Mouse (Mus musculus): ENCODE data around the gene Rbm4.

Gene Rbm4

DNA sequence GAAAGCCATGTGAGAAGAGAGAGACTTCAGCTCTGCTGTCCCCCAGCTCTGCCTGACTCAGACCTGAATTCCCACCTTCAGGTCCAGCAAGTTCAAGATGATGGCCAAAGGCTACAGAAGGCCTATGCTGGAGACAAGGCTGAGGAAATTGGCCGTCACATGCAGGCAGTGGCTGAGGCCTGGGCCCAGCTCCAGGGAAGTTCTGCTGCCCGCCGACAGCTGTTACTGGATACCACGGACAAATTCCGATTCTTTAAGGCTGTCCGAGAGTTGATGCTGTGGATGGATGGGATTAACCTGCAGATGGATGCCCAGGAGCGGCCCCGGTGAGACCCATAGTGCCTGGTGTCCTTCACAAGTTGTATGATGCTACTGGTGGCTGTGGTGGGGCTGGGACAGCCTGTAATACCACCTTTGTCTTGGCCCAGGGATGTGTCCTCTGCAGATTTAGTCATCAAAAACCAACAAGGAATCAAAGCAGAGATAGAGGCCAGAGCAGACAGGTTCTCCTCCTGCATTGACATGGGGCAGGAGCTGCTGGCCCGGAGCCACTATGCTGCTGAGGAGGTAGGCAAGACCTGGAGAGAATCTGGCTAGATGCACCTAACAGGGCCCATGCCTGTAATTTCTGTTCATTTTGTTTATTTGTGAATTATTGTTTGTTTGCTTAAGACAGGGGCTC is 45.9 kb downstream of the Rbm4 start:
- in situ Hi-C loops (cut with MboI; ENCODE audit: low pct_unique_long_range_greater_than_20kb in 1 of 2, low sequenced_read_pairs in 2 of 2, unreplicated experiment in 1 of 2) = loop anchor here in 1 of 2 experiments (10.0 kb wide), 1 partner anchor 253 kb away; the partner anchor contains the start of gene 2010003K11Rik

DNA sequence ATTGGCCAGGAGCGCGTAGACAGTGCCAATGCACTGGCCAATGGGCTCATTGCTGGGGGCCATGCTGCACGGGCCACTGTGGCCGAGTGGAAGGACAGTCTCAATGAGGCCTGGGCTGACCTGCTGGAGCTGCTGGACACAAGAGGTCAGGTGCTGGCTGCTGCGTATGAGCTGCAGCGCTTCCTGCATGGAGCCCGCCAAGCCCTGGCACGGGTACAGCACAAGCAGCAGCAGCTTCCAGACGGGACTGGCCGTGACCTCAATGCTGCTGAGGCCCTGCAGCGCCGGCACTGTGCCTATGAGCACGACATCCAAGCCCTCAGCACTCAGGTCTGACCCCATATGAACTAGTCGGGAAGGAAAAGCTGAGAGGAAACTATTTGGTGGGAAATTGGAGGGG is 47.1 kb downstream of the Rbm4 start:
- in situ Hi-C loops (cut with MboI; ENCODE audit: low pct_unique_long_range_greater_than_20kb in 1 of 2, low sequenced_read_pairs in 2 of 2, unreplicated experiment in 1 of 2) = loop anchor here in 1 of 2 experiments (10.0 kb wide), 1 partner anchor 252 kb away; the partner anchor contains the start of gene 2010003K11Rik

DNA sequence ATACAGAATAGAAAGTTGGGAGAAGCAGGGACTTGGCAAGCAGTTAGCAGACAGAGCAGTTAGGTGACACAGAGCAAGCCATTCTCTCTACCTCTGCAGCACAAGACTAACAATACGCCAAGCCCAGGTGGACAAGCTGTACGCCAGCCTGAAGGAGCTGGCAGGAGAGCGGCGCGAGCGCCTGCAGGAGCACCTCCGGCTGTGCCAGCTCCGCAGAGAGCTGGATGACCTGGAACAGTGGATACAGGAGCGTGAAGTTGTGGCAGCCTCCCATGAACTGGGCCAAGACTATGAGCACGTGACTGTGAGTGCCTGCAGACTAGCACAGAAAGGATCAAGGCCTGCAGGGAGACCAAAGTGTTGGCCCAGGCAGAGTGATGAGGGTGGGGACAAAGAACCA is 48.0 kb downstream of the Rbm4 start:
- in situ Hi-C loops (cut with MboI; ENCODE audit: low pct_unique_long_range_greater_than_20kb in 1 of 2, low sequenced_read_pairs in 2 of 2, unreplicated experiment in 1 of 2) = loop anchor here in 1 of 2 experiments (10.0 kb wide), 1 partner anchor 251 kb away; the partner anchor contains the start of gene 2010003K11Rik

DNA sequence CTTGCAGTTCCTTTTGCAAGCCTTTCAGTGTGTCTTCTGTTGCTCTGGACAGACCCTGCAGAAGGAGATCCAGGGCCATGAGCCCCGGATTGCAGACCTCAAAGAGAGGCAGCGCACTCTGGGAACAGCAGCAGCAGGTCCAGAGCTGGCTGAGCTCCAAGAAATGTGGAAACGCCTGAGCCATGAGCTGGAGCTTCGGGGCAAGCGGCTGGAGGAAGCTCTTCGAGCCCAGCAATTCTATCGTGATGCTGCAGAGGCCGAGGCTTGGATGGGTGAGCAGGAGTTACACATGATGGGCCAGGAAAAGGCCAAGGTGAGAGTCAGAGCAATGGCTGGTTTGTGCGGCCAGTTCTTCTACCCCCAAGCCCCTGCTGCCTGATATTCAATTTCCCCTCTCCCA is 48.6 kb downstream of the Rbm4 start:
- in situ Hi-C loops (cut with MboI; ENCODE audit: low pct_unique_long_range_greater_than_20kb in 1 of 2, low sequenced_read_pairs in 2 of 2, unreplicated experiment in 1 of 2) = loop anchor here in 1 of 2 experiments (10.0 kb wide), 1 partner anchor 250 kb away; the partner anchor contains the start of gene 2010003K11Rik

DNA sequence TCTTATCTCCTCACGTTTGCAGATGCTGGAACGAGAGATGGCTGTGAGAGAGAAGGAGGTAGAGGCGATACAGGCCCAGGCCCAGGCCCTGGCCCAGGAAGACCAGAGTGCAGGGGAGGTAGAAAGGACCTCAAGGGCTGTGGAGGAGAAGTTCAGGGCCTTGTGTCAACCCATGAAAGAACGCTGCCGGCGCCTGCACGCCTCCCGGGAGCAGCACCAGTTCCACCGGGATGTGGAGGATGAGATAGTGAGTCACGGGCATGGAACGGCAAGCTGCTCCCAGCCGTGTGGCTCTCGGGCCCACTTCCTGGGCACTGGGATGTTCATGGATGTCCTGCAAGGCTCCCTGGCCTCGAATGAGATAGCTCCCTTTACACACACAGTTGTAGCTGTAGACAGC is 49.7 kb downstream of the Rbm4 start:
- in situ Hi-C loops (cut with MboI; ENCODE audit: low pct_unique_long_range_greater_than_20kb in 1 of 2, low sequenced_read_pairs in 2 of 2, unreplicated experiment in 1 of 2) = loop anchor here (5.0 to 10.0 kb wide), 3 partner anchors 97 to 249 kb away; partner anchors contain the start of gene 2010003K11Rik (in 1 of the 2)

DNA sequence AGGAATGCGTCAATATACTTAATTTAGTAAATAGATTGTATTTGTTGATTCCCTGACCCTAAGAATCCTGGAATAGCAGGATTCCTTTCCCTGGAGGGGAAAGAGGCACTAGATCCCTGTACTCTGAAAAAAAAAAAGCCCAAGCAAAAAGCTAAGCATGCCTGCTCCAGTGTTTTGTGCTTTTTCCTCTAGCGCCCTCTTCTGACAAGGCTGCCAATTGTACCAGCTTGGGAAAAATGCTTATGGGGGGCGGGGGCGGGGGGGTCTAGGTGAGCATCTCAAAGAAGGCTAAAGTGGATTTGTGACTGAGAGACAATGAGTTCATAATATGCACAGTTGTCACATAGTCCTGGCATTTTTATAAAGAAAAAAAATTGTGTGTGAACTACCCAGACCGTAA is 50.2 kb downstream of the Rbm4 start:
- in situ Hi-C loops (cut with MboI; ENCODE audit: low pct_unique_long_range_greater_than_20kb in 1 of 2, low sequenced_read_pairs in 2 of 2, unreplicated experiment in 1 of 2) = loop anchor here (5.0 to 10.0 kb wide), 3 partner anchors 96 to 249 kb away; partner anchors contain the start of gene 2010003K11Rik (in 1 of the 2)

DNA sequence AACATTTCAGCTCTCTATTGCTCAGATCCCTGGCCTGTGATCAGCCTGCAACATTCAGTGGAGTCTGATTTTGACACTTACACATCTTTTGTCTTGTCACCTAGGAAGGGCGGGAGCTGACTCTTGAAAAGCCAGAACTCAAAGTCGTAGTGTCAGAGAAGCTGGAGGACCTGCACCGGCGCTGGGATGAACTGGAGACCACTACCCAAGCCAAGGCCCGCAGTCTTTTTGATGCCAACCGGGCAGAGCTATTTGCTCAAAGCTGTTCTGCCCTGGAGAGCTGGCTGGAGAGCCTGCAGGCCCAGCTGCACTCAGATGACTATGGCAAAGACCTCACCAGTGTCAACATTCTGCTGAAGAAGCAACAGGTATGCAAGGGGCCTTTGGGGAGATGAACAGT is 51.5 kb downstream of the Rbm4 start:
- in situ Hi-C loops (cut with MboI; ENCODE audit: low pct_unique_long_range_greater_than_20kb in 1 of 2, low sequenced_read_pairs in 2 of 2, unreplicated experiment in 1 of 2) = loop anchor here (5.0 to 10.0 kb wide), 3 partner anchors 95 to 247 kb away; partner anchors contain the start of gene 2010003K11Rik (in 1 of the 2)

DNA sequence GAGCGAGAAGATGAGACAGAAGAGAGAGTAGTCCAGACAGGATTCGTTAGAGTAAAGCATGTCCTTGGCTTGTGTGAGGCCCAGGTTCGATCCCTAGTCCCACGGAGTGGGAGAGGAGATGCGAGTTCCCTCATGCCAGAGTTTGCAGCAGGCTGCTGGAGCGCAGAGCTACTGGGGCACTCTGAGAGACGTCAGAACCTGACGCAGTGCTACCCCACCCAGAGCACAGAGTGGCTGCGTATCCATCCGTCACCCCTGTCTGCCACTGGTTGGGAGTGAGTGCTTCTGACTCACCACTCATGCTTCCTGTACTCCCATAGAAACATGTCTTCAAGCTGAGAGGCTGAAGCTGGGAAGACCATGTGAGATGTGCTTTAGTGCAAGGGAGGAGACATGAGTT is 52.2 kb downstream of the Rbm4 start:
- in situ Hi-C loops (cut with MboI; ENCODE audit: low pct_unique_long_range_greater_than_20kb in 1 of 2, low sequenced_read_pairs in 2 of 2, unreplicated experiment in 1 of 2) = loop anchor here (5.0 to 10.0 kb wide), 3 partner anchors 94 to 247 kb away; partner anchors contain the start of gene 2010003K11Rik (in 1 of the 2)

DNA sequence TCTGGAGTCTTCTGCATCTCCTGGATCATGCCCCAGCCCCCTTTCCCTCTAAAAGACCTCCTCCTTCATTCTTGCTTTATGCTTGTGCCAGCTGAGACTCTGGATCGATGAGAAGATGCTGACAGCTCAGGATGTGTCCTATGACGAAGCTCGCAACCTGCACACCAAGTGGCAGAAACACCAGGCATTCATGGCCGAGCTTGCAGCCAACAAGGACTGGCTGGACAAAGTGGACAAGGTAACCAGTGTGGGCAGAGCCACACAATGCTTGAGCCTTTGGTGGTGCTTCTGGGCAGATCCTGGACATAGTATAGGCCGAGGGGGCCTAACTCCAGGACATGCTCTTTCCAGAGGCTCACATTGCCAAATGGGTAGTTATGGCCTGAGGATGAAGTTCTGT is 53.9 kb downstream of the Rbm4 start:
- in situ Hi-C loops (cut with MboI; ENCODE audit: low pct_unique_long_range_greater_than_20kb in 1 of 2, low sequenced_read_pairs in 2 of 2, unreplicated experiment in 1 of 2) = loop anchor here (5.0 to 10.0 kb wide), 3 partner anchors 92 to 245 kb away; partner anchors contain the start of gene 2010003K11Rik (in 1 of the 2)

DNA sequence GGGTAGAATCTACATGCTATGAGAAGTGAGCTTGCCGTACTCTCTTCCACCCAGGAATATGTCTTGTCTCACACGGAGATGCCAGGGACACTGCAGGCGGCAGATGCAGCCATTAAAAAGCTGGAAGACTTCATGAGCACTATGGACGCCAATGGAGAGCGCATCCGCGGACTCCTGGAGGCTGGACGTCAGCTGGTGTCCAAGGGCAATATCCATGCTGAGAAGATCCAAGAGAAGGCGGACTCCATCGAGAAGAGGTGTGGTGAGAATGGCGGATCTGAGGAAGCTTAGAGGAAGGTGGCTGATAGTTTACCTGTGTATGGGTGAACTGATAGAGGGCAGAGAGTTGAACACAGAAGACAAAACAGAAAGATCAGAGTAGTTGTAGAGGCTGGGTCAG is 54.6 kb downstream of the Rbm4 start:
- in situ Hi-C loops (cut with MboI; ENCODE audit: low pct_unique_long_range_greater_than_20kb in 1 of 2, low sequenced_read_pairs in 2 of 2, unreplicated experiment in 1 of 2) = no loop called here

DNA sequence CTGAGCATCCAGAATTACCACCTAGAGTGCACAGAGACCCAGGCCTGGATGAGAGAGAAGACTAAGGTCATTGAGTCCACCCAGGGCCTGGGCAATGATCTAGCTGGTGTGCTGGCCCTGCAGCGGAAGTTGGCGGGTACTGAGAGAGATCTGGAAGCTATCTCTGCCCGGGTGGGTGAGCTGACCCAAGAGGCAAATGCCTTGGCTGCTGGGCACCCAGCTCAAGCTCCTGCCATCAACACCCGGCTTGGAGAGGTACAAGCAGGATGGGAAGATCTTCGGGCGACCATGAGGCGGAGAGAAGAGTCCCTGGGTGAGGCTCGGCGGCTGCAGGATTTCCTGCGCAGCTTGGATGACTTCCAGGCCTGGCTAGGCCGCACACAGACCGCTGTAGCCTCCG is 55.8 kb downstream of the Rbm4 start:
- in situ Hi-C loops (cut with MboI; ENCODE audit: low pct_unique_long_range_greater_than_20kb in 1 of 2, low sequenced_read_pairs in 2 of 2, unreplicated experiment in 1 of 2) = no loop called here

Measured in mouse embryonic stem cell (cell line).